Mouse (Mus musculus): ENCODE results near the gene C9.

DNA sequence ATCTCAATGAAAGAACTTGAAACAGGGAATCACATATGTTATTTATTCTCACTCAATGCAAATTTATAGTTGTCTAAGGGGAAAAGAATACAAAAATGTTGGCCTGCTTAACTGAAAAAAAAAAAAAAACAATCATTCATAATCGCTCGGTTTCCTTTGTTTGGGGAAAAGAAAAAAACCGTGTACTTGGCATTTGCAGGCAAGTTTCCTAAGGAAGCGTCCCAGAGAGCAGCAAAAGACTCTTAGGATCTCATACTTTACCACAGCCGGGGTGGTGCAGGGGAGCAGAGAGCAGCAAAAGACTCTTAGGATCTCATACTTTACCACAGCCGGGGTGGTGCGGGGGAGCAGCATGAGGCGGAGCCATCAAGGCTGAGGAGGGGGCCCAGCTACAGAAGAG lies 16.3 kb downstream of the C9 start:
- TF ChIP-seq CTCF (IDR thresholded peaks at IDR 0.05; ENCODE audit: low read depth), result no peak
- TF ChIP-seq EP300 (IDR thresholded peaks at IDR 0.05; ENCODE audit: low read depth), result no peak

All from heart, postnatal 0 days (tissue).